Mouse (Mus musculus): ENCODE data around the gene Gm49380. TPM values are rescaled to one million over a fixed set of nuclear protein-coding genes. Genes with fewer than 3 reads are reported as not detected.
"Not testable (repeated sequence)": the region's sequence is repeated elsewhere in the genome, so short reads cannot be mapped to it uniquely, and the experiment has no call there.

Gene Gm49380
- polyA plus RNA-seq, 1 experiment from 2014 or later: 0.20 TPM

GRCm38 (mm10) chr9:44115599-44115998 lies 2.3 kb upstream of the Gm49380 start:
- WGBS: 80% methylated on average over 9 of the region's 9 CpGs
- no peak for ATAC-seq (replicated peaks; ENCODE audit: extremely low read depth, insufficient read depth, low FRiP score)
- H3K9ac ChIP-seq (ENCODE audit: low read length): peak overlapping the region; percentile 34; the same call in 1 of the 2 replicates

GRCm38 (mm10) chr9:44114453-44114852 lies 1.2 kb upstream of the Gm49380 start:
- no peak overlapping the region for H3K27ac ChIP-seq (ENCODE audit: low read length)
- H3K27me3 ChIP-seq (ENCODE audit: control insufficient read depth, insufficient read depth, low read length): no peaks in the 10 kb centered on the region
- ATAC-seq (replicated peaks; ENCODE audit: extremely low read depth, insufficient read depth, low FRiP score): no peak

More at GRCm38 (mm10) chr9:44115599-44115998, 2.3 kb upstream of the Gm49380 start:
- H3K4me1 ChIP-seq (ENCODE audit: control insufficient read depth, insufficient read depth, low read length): peaks cover 2% of the 10 kb centered on the region; the same call in 1 of the 2 replicates
- no peaks in the 10 kb centered on the region for H3K36me3 ChIP-seq (ENCODE audit: control insufficient read depth, insufficient read depth)
- no peak overlapping the region for H3K4me2 ChIP-seq (ENCODE audit: low read depth, low read length)
- no peaks in the 10 kb centered on the region for H3K9me3 ChIP-seq (replicated peaks; ENCODE audit: control insufficient read depth, low read length)
- no peak overlapping the region for H3K4me3 ChIP-seq (ENCODE audit: low read length)
- H3K27me3 ChIP-seq (ENCODE audit: control insufficient read depth, insufficient read depth, low read length): no peaks in the 10 kb centered on the region
- H3K27ac ChIP-seq (ENCODE audit: low read length): peak overlapping the region; percentile 14; the same call in 1 of the 2 replicates

GRCm38 (mm10) chr9:44111909-44112308 lies 1.4 kb downstream of the Gm49380 start:
- peaks cover 32% of the 10 kb centered on the region for H3K4me1 ChIP-seq (ENCODE audit: control insufficient read depth, insufficient read depth, low read length)
- 49% methylated on average over 10 of the region's 12 CpGs for WGBS
- not testable (repeated sequence) for H3K9ac ChIP-seq (ENCODE audit: low read length)

More at GRCm38 (mm10) chr9:44114453-44114852, 1.2 kb upstream of the Gm49380 start:
- H3K9me3 ChIP-seq (replicated peaks; ENCODE audit: control insufficient read depth, low read length): no peaks in the 10 kb centered on the region
- no peak overlapping the region for H3K4me3 ChIP-seq (ENCODE audit: low read length)
- no peaks in the 10 kb centered on the region for H3K36me3 ChIP-seq (ENCODE audit: control insufficient read depth, insufficient read depth)
- no peak overlapping the region for H3K9ac ChIP-seq (ENCODE audit: low read length)
- 67% methylated on average over 2 of the region's 2 CpGs for WGBS
- H3K4me2 ChIP-seq (ENCODE audit: low read depth, low read length): no peak overlapping the region
- H3K4me1 ChIP-seq (ENCODE audit: control insufficient read depth, insufficient read depth, low read length): peaks cover 13% of the 10 kb centered on the region

DNA sequence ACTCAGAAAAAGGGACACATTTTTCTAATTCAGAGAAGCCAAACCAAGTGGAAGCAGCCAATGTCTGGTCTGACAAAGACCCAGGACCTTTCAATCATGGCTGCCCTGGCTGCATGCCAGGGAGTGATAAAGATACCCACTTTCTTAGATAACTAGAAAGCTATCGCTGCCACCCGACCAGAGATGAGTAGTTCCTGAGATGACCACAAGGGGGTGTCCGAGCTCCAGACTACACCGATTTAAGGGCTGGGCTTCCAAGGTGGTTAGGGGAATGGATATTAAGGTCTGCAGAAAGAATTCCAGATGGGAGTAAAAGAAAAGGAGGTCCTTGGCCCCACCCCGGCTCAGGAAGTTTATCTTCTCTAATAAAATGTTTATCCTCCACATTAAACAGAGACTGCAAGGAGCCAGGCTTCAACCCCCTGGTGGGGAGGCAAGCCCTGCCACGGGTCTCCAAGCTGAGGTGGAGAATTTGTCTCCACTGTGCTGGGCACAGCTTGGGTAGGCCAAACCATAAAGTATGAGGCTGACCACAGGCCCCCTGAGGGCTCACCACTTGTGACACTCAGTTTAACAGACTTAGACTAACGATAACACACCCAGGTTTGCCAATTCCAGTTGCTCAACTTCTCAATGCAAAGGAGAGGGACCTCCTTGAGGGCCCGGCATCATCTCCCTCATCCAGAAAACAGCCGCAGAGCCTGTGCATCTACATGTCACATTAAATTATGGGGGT lies 3.8 kb downstream of the Gm49380 start:
- Histone ChIP-seq H3K36me3 (ENCODE audit: control insufficient read depth, insufficient read depth) (peaks cover 3% of the 10 kb centered on the region; the same call in 1 of the 2 replicates), H3K4me1 (ENCODE audit: control insufficient read depth, insufficient read depth, low read length) (peaks cover 36% of the 10 kb centered on the region), H3K4me2 (ENCODE audit: low read depth, low read length) (peak overlapping the region; percentile 43), H3K9me3 (replicated peaks; ENCODE audit: control insufficient read depth, low read length) (no peaks in the 10 kb centered on the region), H3K4me3 (ENCODE audit: low read length) (peak overlapping the region; percentile 24), H3K27me3 (ENCODE audit: control insufficient read depth, insufficient read depth, low read length) (no peaks in the 10 kb centered on the region), H3K27ac (ENCODE audit: low read length) (no peak overlapping the region), H3K9ac (ENCODE audit: low read length) (peak overlapping the region; percentile 57)
- 30% methylated on average over 9 of the region's 9 CpGs for WGBS
- ATAC-seq (replicated peaks; ENCODE audit: extremely low read depth, insufficient read depth, low FRiP score): no peak

More at GRCm38 (mm10) chr9:44111909-44112308, 1.4 kb downstream of the Gm49380 start:
- H3K27me3 ChIP-seq (ENCODE audit: control insufficient read depth, insufficient read depth, low read length); ATAC-seq (replicated peaks; ENCODE audit: extremely low read depth, insufficient read depth, low FRiP score); H3K9me3 ChIP-seq (replicated peaks; ENCODE audit: control insufficient read depth, low read length); H3K27ac ChIP-seq (ENCODE audit: low read length); H3K36me3 ChIP-seq (ENCODE audit: control insufficient read depth, insufficient read depth): not testable (repeated sequence)
- peak overlapping the region; percentile 83 for H3K4me3 ChIP-seq (ENCODE audit: low read length)
- peak overlapping the region; percentile 65 for H3K4me2 ChIP-seq (ENCODE audit: low read depth, low read length)

DNA sequence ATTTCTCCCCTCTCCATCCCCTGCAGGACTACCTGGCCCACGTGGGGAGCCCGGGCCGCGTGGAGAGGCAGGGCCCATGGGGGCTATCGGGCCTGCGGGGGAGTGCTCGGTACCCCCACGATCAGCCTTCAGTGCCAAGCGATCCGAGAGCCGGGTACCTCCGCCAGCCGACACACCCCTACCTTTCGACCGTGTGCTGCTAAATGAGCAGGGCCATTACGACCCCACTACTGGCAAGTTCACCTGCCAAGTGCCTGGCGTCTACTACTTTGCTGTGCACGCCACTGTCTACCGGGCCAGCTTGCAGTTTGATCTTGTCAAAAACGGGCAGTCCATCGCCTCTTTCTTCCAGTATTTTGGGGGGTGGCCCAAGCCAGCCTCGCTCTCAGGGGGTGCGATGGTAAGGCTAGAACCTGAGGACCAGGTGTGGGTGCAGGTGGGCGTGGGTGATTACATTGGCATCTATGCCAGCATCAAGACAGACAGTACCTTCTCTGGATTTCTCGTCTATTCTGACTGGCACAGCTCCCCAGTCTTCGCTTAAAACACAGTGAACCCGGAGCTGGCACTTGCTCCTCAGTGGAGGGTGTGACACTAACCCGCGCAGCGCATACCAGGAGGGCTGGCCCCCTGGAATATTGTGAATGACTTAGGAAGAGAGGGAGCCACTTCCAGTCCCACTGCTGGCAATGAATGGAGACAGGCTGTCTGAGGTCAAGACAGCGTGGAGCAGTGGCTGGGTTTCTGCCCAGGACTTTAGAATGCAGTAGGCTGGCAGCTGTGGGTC lies 4.8 kb downstream of the Gm49380 start:
- H3K36me3 ChIP-seq (ENCODE audit: control insufficient read depth, insufficient read depth): peaks cover 3% of the 10 kb centered on the region; the same call in 1 of the 2 replicates
- peak overlapping the region; percentile 44; the same call in 1 of the 2 replicates for H3K4me2 ChIP-seq (ENCODE audit: low read depth, low read length)
- 79% methylated on average over 31 of the region's 31 CpGs for WGBS
- H3K9me3 ChIP-seq (replicated peaks; ENCODE audit: control insufficient read depth, low read length): no peaks in the 10 kb centered on the region
- H3K9ac ChIP-seq (ENCODE audit: low read length): peak overlapping the region; percentile 41; the same call in 1 of the 2 replicates
- H3K4me3 ChIP-seq (ENCODE audit: low read length): no peak overlapping the region
- peaks cover 36% of the 10 kb centered on the region for H3K4me1 ChIP-seq (ENCODE audit: control insufficient read depth, insufficient read depth, low read length)
- H3K27me3 ChIP-seq (ENCODE audit: control insufficient read depth, insufficient read depth, low read length): no peaks in the 10 kb centered on the region
- no peak for ATAC-seq (replicated peaks; ENCODE audit: extremely low read depth, insufficient read depth, low FRiP score)
- H3K27ac ChIP-seq (ENCODE audit: low read length): no peak overlapping the region

DNA sequence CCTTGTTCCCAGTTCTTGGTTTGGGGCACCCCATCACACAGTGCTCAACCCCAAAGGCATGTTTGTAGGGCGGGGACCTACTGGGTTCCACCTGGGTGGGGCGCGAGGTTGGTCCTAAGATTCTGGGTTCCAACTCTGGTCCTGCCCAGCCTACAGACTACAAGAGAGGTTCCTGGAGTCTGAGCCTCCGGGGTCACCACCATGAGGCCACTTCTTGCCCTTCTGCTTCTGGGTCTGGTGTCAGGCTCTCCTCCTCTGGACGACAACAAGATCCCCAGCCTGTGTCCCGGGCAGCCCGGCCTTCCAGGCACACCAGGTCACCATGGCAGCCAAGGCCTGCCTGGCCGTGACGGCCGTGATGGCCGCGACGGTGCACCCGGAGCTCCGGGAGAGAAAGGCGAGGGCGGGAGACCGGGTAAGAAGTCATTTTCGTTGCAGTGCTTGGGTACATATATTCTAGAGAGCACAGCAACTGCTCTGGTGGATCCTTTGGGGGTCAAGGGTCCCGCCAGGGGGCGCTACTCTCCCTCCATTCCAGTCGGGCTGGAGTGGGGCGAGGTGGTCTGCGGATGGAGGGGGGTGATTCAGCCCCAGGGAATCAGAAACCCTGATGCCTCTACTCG lies 5.6 kb downstream of the Gm49380 start:
- peak overlapping the region; percentile 44 for H3K4me2 ChIP-seq (ENCODE audit: low read depth, low read length)
- peaks cover 3% of the 10 kb centered on the region; the same call in 1 of the 2 replicates for H3K36me3 ChIP-seq (ENCODE audit: control insufficient read depth, insufficient read depth)
- H3K4me1 ChIP-seq (ENCODE audit: control insufficient read depth, insufficient read depth, low read length): peaks cover 36% of the 10 kb centered on the region
- ATAC-seq (replicated peaks; ENCODE audit: extremely low read depth, insufficient read depth, low FRiP score): 0 out of 2 replicates have a peak, but pooled peaks have one; percentile 1
- WGBS: 43% methylated on average over 25 of the region's 25 CpGs
- H3K9me3 ChIP-seq (replicated peaks; ENCODE audit: control insufficient read depth, low read length): no peaks in the 10 kb centered on the region
- peak overlapping the region; percentile 23 for H3K4me3 ChIP-seq (ENCODE audit: low read length)
- H3K27me3 ChIP-seq (ENCODE audit: control insufficient read depth, insufficient read depth, low read length): no peaks in the 10 kb centered on the region
- peak overlapping the region; percentile 82 for H3K27ac ChIP-seq (ENCODE audit: low read length)
- H3K9ac ChIP-seq (ENCODE audit: low read length): peak overlapping the region; percentile 38

- Histone ChIP-seq H3K9me3 (replicated peaks; ENCODE audit: control insufficient read depth, low read length) (no peaks in the 10 kb centered on the region), H3K4me1 (ENCODE audit: control insufficient read depth, insufficient read depth, low read length) (peaks cover 34% of the 10 kb centered on the region), H3K9ac (ENCODE audit: low read length) (peak within 1 kb of the TSS; percentile 38), H3K4me2 (ENCODE audit: low read depth, low read length) (peak within 1 kb of the TSS; percentile 44), H3K27me3 (ENCODE audit: control insufficient read depth, insufficient read depth, low read length) (no peaks in the 10 kb centered on the region), H3K36me3 (ENCODE audit: control insufficient read depth, insufficient read depth) (peaks cover 3% of the 10 kb centered on the region; the same call in 1 of the 2 replicates), H3K4me3 (ENCODE audit: low read length) (peak within 1 kb of the TSS; percentile 23), H3K27ac (ENCODE audit: low read length) (peak within 1 kb of the TSS; percentile 82)
- ATAC-seq (replicated peaks; ENCODE audit: extremely low read depth, insufficient read depth, low FRiP score): peak; percentile 77
- WGBS: 34% methylated on average over 8 of the region's 8 CpGs
Measured at GRCm38 (mm10) chr9:44107110-44107509, 6.2 kb downstream of the Gm49380 start, which contains the start of gene C1qtnf5. C1qtnf5 (plus strand) TSS chr9:44107245.

DNA sequence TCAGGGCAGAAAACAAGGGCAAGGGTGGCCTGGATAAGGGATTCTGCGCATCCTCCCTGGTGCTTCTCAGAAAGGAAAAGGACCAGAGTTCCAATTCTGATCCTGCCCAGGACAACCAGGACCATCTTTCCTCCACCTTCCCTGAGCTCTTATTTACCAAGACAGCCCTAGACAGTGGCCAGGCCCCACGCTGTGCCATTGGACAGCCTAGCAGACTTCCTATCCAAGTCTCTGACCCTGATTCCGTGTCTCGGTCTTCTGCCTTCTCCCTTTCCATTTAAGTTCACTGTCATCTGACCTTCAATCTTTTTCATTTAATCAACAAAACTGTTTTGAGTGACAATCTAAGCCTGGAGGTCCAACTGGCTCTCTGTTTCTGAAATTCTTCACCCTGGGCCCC lies 6.7 kb downstream of the Gm49380 start:
- no peak overlapping the region for H3K4me3 ChIP-seq (ENCODE audit: low read length)
- H3K9me3 ChIP-seq (replicated peaks; ENCODE audit: control insufficient read depth, low read length): no peaks in the 10 kb centered on the region
- no peak for ATAC-seq (replicated peaks; ENCODE audit: extremely low read depth, insufficient read depth, low FRiP score)
- H3K27me3 ChIP-seq (ENCODE audit: control insufficient read depth, insufficient read depth, low read length): no peaks in the 10 kb centered on the region
- peak overlapping the region; percentile 52 for H3K27ac ChIP-seq (ENCODE audit: low read length)
- peaks cover 3% of the 10 kb centered on the region; the same call in 1 of the 2 replicates for H3K36me3 ChIP-seq (ENCODE audit: control insufficient read depth, insufficient read depth)
- H3K4me1 ChIP-seq (ENCODE audit: control insufficient read depth, insufficient read depth, low read length): peaks cover 34% of the 10 kb centered on the region
- WGBS: 73% methylated on average over 4 of the region's 4 CpGs
- peak overlapping the region; percentile 44; the same call in 1 of the 2 replicates for H3K4me2 ChIP-seq (ENCODE audit: low read depth, low read length)
- no peak overlapping the region for H3K9ac ChIP-seq (ENCODE audit: low read length)

Data from heart, embryonic 16.5 days (tissue).